Mouse (Mus musculus): ENCODE results near the gene Tldc2.

DNA sequence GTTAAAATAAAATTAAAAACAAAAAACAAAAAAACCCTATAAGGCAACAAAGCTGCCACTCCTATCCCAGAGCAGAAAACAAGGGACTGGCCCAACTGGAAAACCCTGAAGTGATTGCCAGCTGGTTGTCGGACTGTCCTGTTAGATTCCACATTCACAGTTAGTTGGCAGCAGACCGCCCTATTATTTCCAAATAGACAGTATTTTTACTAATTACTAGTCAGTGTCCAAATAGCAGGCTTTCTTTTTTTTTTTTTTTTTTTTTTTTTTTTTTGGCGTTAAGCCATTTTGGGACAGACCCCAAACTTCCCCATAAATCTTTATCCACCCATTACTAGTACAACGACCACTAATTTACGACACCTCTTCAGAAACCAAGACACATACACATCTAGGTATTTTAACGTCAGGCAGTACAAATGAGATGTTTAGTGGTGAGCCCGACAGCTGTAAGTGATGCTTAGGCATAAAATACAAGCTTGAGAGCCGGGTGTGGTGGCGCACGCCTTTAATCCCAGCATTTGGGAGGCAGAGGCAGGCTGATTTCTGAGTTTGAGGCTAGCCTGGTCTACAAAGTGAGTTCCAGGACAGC, 48.8 kb downstream of the Tldc2 start:
- TF ChIP-seq MAZ (IDR thresholded peaks at IDR 0.05; ENCODE audit: low read depth, low read length) = no peak
- TF ChIP-seq CTCF (conservative IDR thresholded peaks at IDR 0.05 in 1 of 2, IDR thresholded peaks at IDR 0.05 in 1 of 2; ENCODE audit: low read depth in 2 of 2, low read length in 2 of 2) = no peak
- no peak for TF ChIP-seq MAFK (IDR thresholded peaks at IDR 0.05; ENCODE audit: insufficient replicate concordance, low read length)
- TF ChIP-seq CHD2 (IDR thresholded peaks at IDR 0.05; ENCODE audit: low read length) = no peak
- TF ChIP-seq PAX5 (IDR thresholded peaks at IDR 0.05; ENCODE audit: low read length) = no peak
- no peak for TF ChIP-seq SMC3 (IDR thresholded peaks at IDR 0.05; ENCODE audit: low read depth, low read length)
- no peak for TF ChIP-seq POLR2A (IDR thresholded peaks at IDR 0.05; ENCODE audit: low read depth, low read length)
- TF ChIP-seq EP300 (IDR thresholded peaks at IDR 0.05; ENCODE audit: low read length) = 0 out of 2 replicates have a peak, but pooled peaks have one; percentile 4
- no peak for TF ChIP-seq NRF1 (IDR thresholded peaks at IDR 0.05; ENCODE audit: low read depth, low read length)
- TF ChIP-seq TCF12 (IDR thresholded peaks at IDR 0.05; ENCODE audit: low read depth, low read length) = no peak
- TF ChIP-seq GABPA (IDR thresholded peaks at IDR 0.05; ENCODE audit: insufficient replicate concordance, low read depth, low read length) = no peak
- no peak for TF ChIP-seq BHLHE40 (IDR thresholded peaks at IDR 0.05; ENCODE audit: low read depth, low read length)
- no peak for TF ChIP-seq ETS1 (conservative IDR thresholded peaks at IDR 0.05; ENCODE audit: low read depth, low read length)
- TF ChIP-seq MAX (IDR thresholded peaks at IDR 0.05; ENCODE audit: low read length) = no peak

Data from CH12.LX (cell line).